Mouse (Mus musculus) hindbrain, postnatal 0 days (tissue): ENCODE measurements around the gene Mn1. TPM values are rescaled to one million over a fixed set of nuclear protein-coding genes. Genes with fewer than 3 reads are reported as not detected.

Experiments used
- ATAC-seq: fragments of 200-750 bp; cut with Nextera tagmentation; 2 replicates; pipeline ENCODE4 v1.8.0; 2017; ENCODE audit warnings: mild to moderate bottlenecking, moderate TSS enrichment, moderate library complexity
- DNase-seq: peaks from one replicate; pipeline ENCODE4 v3.0.0-alpha.2; 2015; ENCODE audit warnings: low spot score
- H3K27ac ChIP-seq: fragments of 300-500 bp; sonication (generic); 2 replicates; pipeline ENCODE4 v1.5.1; 2014; ENCODE audit warnings: mild to moderate bottlenecking
- H3K27me3 ChIP-seq: fragments of 300-500 bp; sonication (generic); 2 replicates; pipeline ENCODE4 v1.6.1; 2014; ENCODE audit warnings: low read length, mixed read lengths; ENCODE audit not compliant: insufficient read depth
- H3K36me3 ChIP-seq: fragments of 300-500 bp; sonication (generic); 2 replicates; pipeline ENCODE4 v1.6.1; 2014; ENCODE audit warnings: low read length, mixed read lengths; ENCODE audit not compliant: insufficient read depth
- H3K4me1 ChIP-seq: fragments of 300-500 bp; sonication (generic); 2 replicates; pipeline ENCODE4 v1.6.1; 2014; ENCODE audit warnings: antibody characterized with exemption, low read length, mixed read lengths; ENCODE audit not compliant: insufficient read depth
- H3K4me2 ChIP-seq: fragments of 300-500 bp; sonication (generic); 2 replicates; pipeline ENCODE4 v1.6.1; 2014; ENCODE audit warnings: low read depth, mild to moderate bottlenecking, low read length, moderate library complexity, mixed read lengths
- H3K4me3 ChIP-seq: fragments of 300-500 bp; sonication (generic); 2 replicates; pipeline ENCODE4 v1.5.1; 2014; ENCODE audit warnings: low read length
- H3K9ac ChIP-seq: fragments of 300-500 bp; sonication (generic); replicated peaks from 2 replicates; pipeline ENCODE4 v1.6.1; 2014; ENCODE audit warnings: mild to moderate bottlenecking, low read length, moderate library complexity, mixed read lengths
- H3K9me3 ChIP-seq: fragments of 300-500 bp; sonication (generic); 2 replicates; pipeline ENCODE4 v1.6.1; 2016; ENCODE audit warnings: low read length, mixed read lengths
- CTCF ChIP-seq: IDR thresholded peaks from 2 replicates; pipeline ENCODE4 v1.5.1; 2016; ENCODE audit warnings: antibody characterized with exemption, control low read depth, low read depth
- WGBS: fragments of 180-500 bp; shearing (Covaris S2); extraction: QIAGEN DNeasy Blood & Tissue Kit; methylation state at CpG from one replicate; pipeline ENCODE4 v1.1.7; 2014; 5-methylcytosine and 5-hydroxymethylcytosine counted together
- polyA plus RNA-seq: library from polyadenylated mRNA; unstranded; fragments of >200 nt; fragmentation: Nextera tagmentation; extraction: Ambion mirVana; gene quantifications from 2 replicates; pipeline ENCODE4 v1.2.1, GENCODE M21; 2015
- total RNA-seq: library from RNA; depleted of rRNA; stranded (reverse); fragments of >200 nt; gene quantifications from 2 replicates; pipeline ENCODE4 v1.2.3, GENCODE M21; 2014

The Mn1 gene
- total and polyA plus RNA-seq, 2 experiments from 2014 or later: 32.9 to 71.5 TPM

- no peaks in the 10 kb centered on the region for H3K36me3 ChIP-seq
- ATAC-seq (no peak), DNase-seq (no peak)
- no peaks in the 10 kb centered on the region for H3K27me3 ChIP-seq
- H3K9ac ChIP-seq: peak overlapping the region; percentile 85
- WGBS: 13% methylated on average over 8 of the region's 8 CpGs
- no peak for TF ChIP-seq CTCF
- no peaks in the 10 kb centered on the region for H3K9me3 ChIP-seq
- peak overlapping the region; percentile 96 for H3K4me2 ChIP-seq
- peak overlapping the region; percentile 52 for H3K27ac ChIP-seq
- H3K4me1 ChIP-seq: peaks cover 34% of the 10 kb centered on the region
- peak overlapping the region; percentile 88 for H3K4me3 ChIP-seq
Observed at GRCm38 (mm10) chr5:111422058-111422800, 5.1 kb downstream of the Mn1 start.

DNA sequence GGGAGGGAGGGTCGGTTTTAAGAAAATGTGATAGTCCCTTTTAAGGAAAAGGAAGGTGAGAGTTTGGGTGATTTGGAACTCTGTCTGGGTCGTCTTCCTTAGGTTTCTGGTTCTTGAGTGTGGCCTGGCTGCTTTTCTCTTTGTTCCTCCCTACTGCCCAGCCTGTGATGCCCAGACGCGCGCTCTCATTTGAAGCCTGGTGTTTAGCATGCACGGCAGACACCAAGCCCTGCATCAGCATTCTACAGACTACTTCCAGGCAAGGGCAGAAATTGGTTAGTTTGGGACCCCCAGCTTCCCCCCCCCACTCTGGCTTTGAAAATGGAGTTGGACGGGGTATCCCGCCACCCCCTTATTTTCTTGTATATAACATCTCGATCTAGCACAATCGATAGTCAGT is 5.8 kb downstream of the Mn1 start:
- H3K27me3 ChIP-seq: no peaks in the 10 kb centered on the region
- WGBS: 19% methylated on average over 10 of the region's 10 CpGs
- peak overlapping the region; percentile 85 for H3K9ac ChIP-seq
- peak overlapping the region; percentile 52 for H3K27ac ChIP-seq
- H3K9me3 ChIP-seq: no peaks in the 10 kb centered on the region
- H3K4me1 ChIP-seq: peaks cover 34% of the 10 kb centered on the region
- no peaks in the 10 kb centered on the region for H3K36me3 ChIP-seq
- TF ChIP-seq CTCF: no peak
- DNase-seq: peak; percentile 69
- peak overlapping the region; percentile 96 for H3K4me2 ChIP-seq
- no peak for ATAC-seq
- H3K4me3 ChIP-seq: peak overlapping the region; percentile 88

- Histone ChIP-seq H3K27me3 (no peaks in the 10 kb centered on the region), H3K36me3 (no peaks in the 10 kb centered on the region), H3K27ac (peak overlapping the region; percentile 52; the same call in 1 of the 2 replicates), H3K9me3 (no peaks in the 10 kb centered on the region), H3K4me3 (peak overlapping the region; percentile 88), H3K9ac (peak overlapping the region; percentile 85), H3K4me1 (peaks cover 34% of the 10 kb centered on the region), H3K4me2 (peak overlapping the region; percentile 96)
- ATAC-seq (no peak), DNase-seq (no peak)
- WGBS: 21% methylated on average over 4 of the region's 4 CpGs
- TF ChIP-seq CTCF: no peak
Observed at GRCm38 (mm10) chr5:111423616-111424015, 6.5 kb downstream of the Mn1 start.

DNA sequence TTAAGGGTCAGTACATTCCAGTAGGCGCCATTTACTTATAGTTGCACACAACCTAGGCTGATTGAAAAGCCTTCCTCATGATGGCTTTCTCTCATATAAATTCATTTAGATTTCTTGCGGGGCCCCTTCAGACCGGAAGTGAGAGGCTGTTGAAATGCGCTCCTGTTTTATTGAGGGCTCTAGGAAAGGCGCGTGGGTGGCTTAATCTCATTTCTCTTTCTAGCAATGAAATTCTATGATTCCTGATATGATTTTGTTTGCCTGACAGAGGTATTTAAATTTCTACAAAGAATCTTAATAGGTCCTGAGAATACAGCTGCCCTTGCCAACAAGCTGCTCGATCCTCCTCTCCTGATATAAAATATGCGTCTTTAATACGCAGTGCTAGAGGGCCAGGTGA is 8.7 kb downstream of the Mn1 start:
- 44% methylated on average over 9 of the region's 9 CpGs for WGBS
- H3K27ac ChIP-seq: peak overlapping the region; percentile 48; the same call in 1 of the 2 replicates
- no peak for TF ChIP-seq CTCF
- H3K27me3 ChIP-seq: no peaks in the 10 kb centered on the region
- peak overlapping the region; percentile 96 for H3K4me2 ChIP-seq
- DNase-seq (no peak), ATAC-seq (no peak)
- no peaks in the 10 kb centered on the region for H3K9me3 ChIP-seq
- 0 out of 2 replicates have a peak overlapping the region, but pooled peaks have one; percentile 31 for H3K9ac ChIP-seq
- peak overlapping the region; percentile 88 for H3K4me3 ChIP-seq
- peaks cover 27% of the 10 kb centered on the region for H3K4me1 ChIP-seq
- H3K36me3 ChIP-seq: no peaks in the 10 kb centered on the region

DNA sequence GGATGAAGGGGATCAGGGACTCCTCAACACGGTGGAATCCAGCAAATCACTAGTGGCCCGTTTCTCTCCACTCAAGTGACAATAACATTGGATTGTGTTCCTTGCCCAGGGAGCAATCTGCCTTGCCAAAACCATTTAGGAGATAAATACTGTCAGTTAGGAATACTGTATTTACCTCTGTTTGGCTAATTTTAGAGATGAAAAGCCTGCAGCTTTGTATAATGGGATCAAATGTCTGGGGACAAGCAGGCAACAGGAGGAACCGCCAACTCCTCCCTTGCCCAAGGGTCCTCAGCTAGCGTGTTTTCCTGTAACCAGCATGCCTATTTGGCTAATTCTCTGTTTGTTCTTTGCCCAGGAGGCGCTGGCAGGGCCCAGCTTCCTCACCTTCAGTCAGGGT is 9.1 kb downstream of the Mn1 start:
- ATAC-seq (no peak), DNase-seq (no peak)
- Histone ChIP-seq H3K27ac (peak overlapping the region; percentile 48; the same call in 1 of the 2 replicates), H3K9me3 (no peaks in the 10 kb centered on the region), H3K4me3 (peak overlapping the region; percentile 88), H3K27me3 (no peaks in the 10 kb centered on the region), H3K36me3 (no peaks in the 10 kb centered on the region), H3K4me2 (peak overlapping the region; percentile 96), H3K9ac (peak overlapping the region; percentile 31; the same call in 1 of the 2 replicates), H3K4me1 (peaks cover 29% of the 10 kb centered on the region)
- TF ChIP-seq CTCF: no peak
- WGBS: 26% methylated on average over 5 of the region's 5 CpGs

GRCm38 (mm10) chr5:111428882-111429281 is 11.7 kb downstream of the Mn1 start:
- Histone ChIP-seq H3K4me3 (no peak overlapping the region), H3K4me1 (peaks cover 23% of the 10 kb centered on the region), H3K4me2 (peak overlapping the region; percentile 96), H3K27me3 (no peaks in the 10 kb centered on the region), H3K9me3 (no peaks in the 10 kb centered on the region), H3K9ac (peak overlapping the region; percentile 15; the same call in 1 of the 2 replicates), H3K36me3 (no peaks in the 10 kb centered on the region), H3K27ac (0 out of 2 replicates have a peak overlapping the region, but pooled peaks have one; percentile 32)
- TF ChIP-seq CTCF: no peak
- peak; percentile 67 for ATAC-seq
- WGBS: 27% methylated on average over 6 of the region's 6 CpGs
- DNase-seq: peak; percentile 59

DNA sequence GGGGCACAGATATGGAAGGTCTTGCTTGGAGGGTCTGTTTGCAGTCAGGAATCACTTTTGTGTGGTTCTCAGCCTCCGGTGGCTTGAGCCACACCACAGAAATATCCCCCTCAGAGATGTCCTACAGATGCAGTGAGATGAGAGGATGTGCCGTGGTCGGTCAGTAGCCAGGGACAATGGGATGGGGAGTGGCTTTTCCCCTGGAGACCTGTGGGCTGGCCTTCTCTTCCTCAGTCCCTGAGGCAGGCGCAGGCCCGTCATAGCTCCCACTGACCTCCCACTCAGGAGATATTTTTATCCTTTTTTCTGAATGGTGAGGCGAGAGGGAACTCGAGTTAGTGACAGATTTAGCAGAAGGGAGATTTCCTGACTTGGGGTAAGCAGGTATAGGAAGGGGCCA is 12.6 kb downstream of the Mn1 start:
- ATAC-seq (no peak), DNase-seq (no peak)
- WGBS: 27% methylated on average over 7 of the region's 7 CpGs
- H3K27me3 ChIP-seq: no peaks in the 10 kb centered on the region
- peak overlapping the region; percentile 32; the same call in 1 of the 2 replicates for H3K27ac ChIP-seq
- H3K36me3 ChIP-seq: no peaks in the 10 kb centered on the region
- no peaks in the 10 kb centered on the region for H3K9me3 ChIP-seq
- peaks cover 24% of the 10 kb centered on the region for H3K4me1 ChIP-seq
- peak overlapping the region; percentile 96 for H3K4me2 ChIP-seq
- H3K4me3 ChIP-seq: no peak overlapping the region
- TF ChIP-seq CTCF: no peak
- H3K9ac ChIP-seq: 0 out of 2 replicates have a peak overlapping the region, but pooled peaks have one; percentile 14
